Mouse (Mus musculus) spleen, postnatal 14 days (tissue): ENCODE results near the gene Atp6v0c.
"Not testable (repeated sequence)": the region's sequence is repeated elsewhere in the genome, so short reads cannot be mapped to it uniquely, and the experiment has no call there.

Source experiments
- DNase-seq, 2 experiments: peaks; one replicate each; pipeline ENCODE4 v3.0.0; 2021 to 2022; ENCODE audit warnings: low spot score in 2 of 2

Gene Atp6v0c

GRCm38 (mm10) chr17:24157121-24157520, 12.4 kb downstream of the Atp6v0c start:
- no peak for DNase-seq

GRCm38 (mm10) chr17:24156394-24156793, 13.1 kb downstream of the Atp6v0c start:
- no peak for DNase-seq

GRCm38 (mm10) chr17:24155742-24156141, 13.8 kb downstream of the Atp6v0c start:
- no peak for DNase-seq

GRCm38 (mm10) chr17:24154463-24154862, 15.0 kb downstream of the Atp6v0c start:
- DNase-seq: no peak

GRCm38 (mm10) chr17:24151890-24152563, 17.5 kb downstream of the Atp6v0c start:
- peak; percentile 74 to 82 for DNase-seq

GRCm38 (mm10) chr17:24151382-24151781, 18.1 kb downstream of the Atp6v0c start:
- DNase-seq: no peak

GRCm38 (mm10) chr17:24150824-24151223, 18.7 kb downstream of the Atp6v0c start, which contains the start of gene Pdpk1:
Gene Pdpk1 (minus strand): TSS chr17:24150924.
- DNase-seq: no peak

- no peak for DNase-seq
These were observed 20.1 kb downstream of the Atp6v0c start for GRCm38 (mm10) chr17:24149421-24149820.

- DNase-seq: no peak
These were observed 26.6 kb downstream of the Atp6v0c start for GRCm38 (mm10) chr17:24142897-24143296.

GRCm38 (mm10) chr17:24141425-24141920, 28.0 kb downstream of the Atp6v0c start:
- DNase-seq: peak; percentile 93 to 95

- peak in 1 of 2 experiments; percentile 30 for DNase-seq
These were observed 28.6 kb downstream of the Atp6v0c start for GRCm38 (mm10) chr17:24140845-24141424.

GRCm38 (mm10) chr17:24139968-24140367, 29.5 kb downstream of the Atp6v0c start:
- no peak for DNase-seq

- no peak for DNase-seq
These were observed 30.2 kb downstream of the Atp6v0c start for GRCm38 (mm10) chr17:24139256-24139655.

GRCm38 (mm10) chr17:24137226-24137880, 32.1 kb downstream of the Atp6v0c start:
- no peak for DNase-seq

GRCm38 (mm10) chr17:24134062-24134461, 35.4 kb downstream of the Atp6v0c start:
- no peak for DNase-seq

- not testable (repeated sequence) for DNase-seq
These were observed 36.6 kb downstream of the Atp6v0c start for GRCm38 (mm10) chr17:24132919-24133318.

GRCm38 (mm10) chr17:24131570-24131969, 37.9 kb downstream of the Atp6v0c start:
- DNase-seq: no peak

GRCm38 (mm10) chr17:24129246-24129645, 40.3 kb downstream of the Atp6v0c start:
- not testable (repeated sequence) for DNase-seq

- DNase-seq: no peak
These were observed 41.9 kb downstream of the Atp6v0c start for GRCm38 (mm10) chr17:24127592-24127991.

GRCm38 (mm10) chr17:24126801-24127200, 42.7 kb downstream of the Atp6v0c start:
- DNase-seq: no peak

- DNase-seq: no peak
These were observed 50.1 kb downstream of the Atp6v0c start for GRCm38 (mm10) chr17:24119446-24119845.
